Mouse (Mus musculus) hindbrain, embryonic 15.5 days (tissue): Measurements from ENCODE around the gene Hs3st2. TPM values are rescaled to one million over a fixed set of nuclear protein-coding genes. Genes with fewer than 3 reads are reported as not detected.

ENCODE experiments used
- ATAC-seq: fragments of 200-750 bp; cut with Nextera tagmentation; 2 replicates; pipeline ENCODE4 v1.8.0; 2017; ENCODE audit warnings: low read depth, moderate number of reproducible peaks, moderate TSS enrichment; ENCODE audit not compliant: low FRiP score
- H3K27ac ChIP-seq: fragments of 300-500 bp; sonication (generic); replicated peaks from 2 replicates; pipeline ENCODE4 v1.5.1; 2015; ENCODE audit warnings: mild to moderate bottlenecking, inconsistent platforms
- H3K27me3 ChIP-seq: fragments of 300-500 bp; sonication (generic); 2 replicates; pipeline ENCODE4 v1.6.1; 2015; ENCODE audit warnings: control low read depth, inconsistent platforms
- H3K36me3 ChIP-seq: fragments of 300-500 bp; sonication (generic); 2 replicates; pipeline ENCODE4 v1.6.1; 2015; ENCODE audit warnings: control low read depth, inconsistent platforms
- H3K4me1 ChIP-seq: fragments of 300-500 bp; sonication (generic); replicated peaks from 2 replicates; pipeline ENCODE4 v1.6.1; 2015; ENCODE audit warnings: control low read depth, inconsistent platforms
- H3K4me2 ChIP-seq: fragments of 300-500 bp; sonication (generic); 2 replicates; pipeline ENCODE4 v1.6.1; 2015; ENCODE audit warnings: moderate library complexity, mild to moderate bottlenecking, inconsistent platforms
- H3K4me3 ChIP-seq: fragments of 300-500 bp; sonication (generic); 2 replicates; pipeline ENCODE4 v1.5.1; 2015; ENCODE audit warnings: mild to moderate bottlenecking, inconsistent platforms
- H3K9ac ChIP-seq: fragments of 300-500 bp; sonication (generic); 2 replicates; pipeline ENCODE4 v1.6.1; 2015; ENCODE audit warnings: inconsistent platforms
- H3K9me3 ChIP-seq: fragments of 300-500 bp; sonication (generic); 2 replicates; pipeline ENCODE4 v1.6.1; 2016; ENCODE audit warnings: control low read depth, inconsistent platforms
- WGBS: fragments of 180-500 bp; shearing (Covaris S2); methylation state at CpG from one replicate; pipeline ENCODE4 v1.1.7; 2015; 5-methylcytosine and 5-hydroxymethylcytosine counted together
- polyA plus RNA-seq: library from polyadenylated mRNA; unstranded; fragments of >200 nt; fragmentation: Nextera tagmentation; extraction: Ambion mirVana; gene quantifications from 2 replicates; pipeline ENCODE4 v1.2.1, GENCODE M21; 2015

Gene Hs3st2
- polyA plus RNA-seq, 1 experiment from 2014 or later: 18.7 TPM

GRCm38 (mm10) chr7:121465111-121465510 lies 73.5 kb downstream of the Hs3st2 start:
- no peak for ATAC-seq
- WGBS: 90% methylated on average over 1 of the region's 1 CpGs

GRCm38 (mm10) chr7:121466331-121466730 lies 74.7 kb downstream of the Hs3st2 start:
- Histone ChIP-seq H3K36me3 (no peaks in the 10 kb centered on the region), H3K4me1 (0 out of 2 replicates have a peak, but pooled peaks cover 4% of the 10 kb centered on the region), H3K4me3 (no peak overlapping the region), H3K9me3 (no peaks in the 10 kb centered on the region), H3K27me3 (no peaks in the 10 kb centered on the region), H3K27ac (no peak overlapping the region), H3K4me2 (no peak overlapping the region), H3K9ac (no peak overlapping the region)
- ATAC-seq: no peak
- WGBS: 62% methylated on average over 5 of the region's 5 CpGs

More at GRCm38 (mm10) chr7:121465111-121465510, 73.5 kb downstream of the Hs3st2 start:
- H3K9me3 ChIP-seq: no peaks in the 10 kb centered on the region
- no peak overlapping the region for H3K27ac ChIP-seq
- no peak overlapping the region for H3K4me2 ChIP-seq
- H3K9ac ChIP-seq: no peak overlapping the region
- H3K4me1 ChIP-seq: 0 out of 2 replicates have a peak, but pooled peaks cover 4% of the 10 kb centered on the region
- no peaks in the 10 kb centered on the region for H3K36me3 ChIP-seq
- no peak overlapping the region for H3K4me3 ChIP-seq
- no peaks in the 10 kb centered on the region for H3K27me3 ChIP-seq

GRCm38 (mm10) chr7:121469435-121469834 lies 77.8 kb downstream of the Hs3st2 start:
- no peak overlapping the region for H3K4me3 ChIP-seq
- 0 out of 2 replicates have a peak, but pooled peaks cover 4% of the 10 kb centered on the region for H3K4me1 ChIP-seq
- H3K9me3 ChIP-seq: no peaks in the 10 kb centered on the region
- H3K27me3 ChIP-seq: no peaks in the 10 kb centered on the region
- no peak overlapping the region for H3K27ac ChIP-seq
- H3K36me3 ChIP-seq: no peaks in the 10 kb centered on the region
- no peak overlapping the region for H3K4me2 ChIP-seq
- ATAC-seq: no peak
- no peak overlapping the region for H3K9ac ChIP-seq
- WGBS: 76% methylated on average over 3 of the region's 3 CpGs

- Histone ChIP-seq H3K27ac (no peak overlapping the region), H3K27me3 (0 out of 2 replicates have a peak, but pooled peaks cover 2% of the 10 kb centered on the region), H3K4me1 (no peaks in the 10 kb centered on the region), H3K4me3 (no peak overlapping the region), H3K9ac (no peak overlapping the region), H3K36me3 (no peaks in the 10 kb centered on the region), H3K9me3 (no peaks in the 10 kb centered on the region), H3K4me2 (no peak overlapping the region)
- WGBS: 43% methylated on average over 8 of the region's 8 CpGs
- ATAC-seq: 0 out of 2 replicates have a peak, but pooled peaks have one; percentile 34
These were observed 86.6 kb downstream of the Hs3st2 start for GRCm38 (mm10) chr7:121478302-121478701.

- 0 out of 2 replicates have a peak, but pooled peaks cover 2% of the 10 kb centered on the region for H3K27me3 ChIP-seq
- 90% methylated on average over 4 of the region's 4 CpGs for WGBS
- no peaks in the 10 kb centered on the region for H3K9me3 ChIP-seq
- H3K27ac ChIP-seq: no peak overlapping the region
- H3K4me1 ChIP-seq: no peaks in the 10 kb centered on the region
- H3K36me3 ChIP-seq: no peaks in the 10 kb centered on the region
- H3K9ac ChIP-seq: no peak overlapping the region
- H3K4me2 ChIP-seq: no peak overlapping the region
- no peak for ATAC-seq
- H3K4me3 ChIP-seq: no peak overlapping the region
These were observed 88.4 kb downstream of the Hs3st2 start for GRCm38 (mm10) chr7:121480106-121480505.

GRCm38 (mm10) chr7:121484590-121484989 lies 92.9 kb downstream of the Hs3st2 start:
- Histone ChIP-seq H3K27ac (no peak overlapping the region), H3K27me3 (no peaks in the 10 kb centered on the region), H3K4me2 (no peak overlapping the region), H3K9ac (no peak overlapping the region), H3K9me3 (no peaks in the 10 kb centered on the region), H3K4me3 (no peak overlapping the region), H3K4me1 (no peaks in the 10 kb centered on the region), H3K36me3 (no peaks in the 10 kb centered on the region)
- no peak for ATAC-seq
- WGBS: 73% methylated on average over 4 of the region's 4 CpGs

GRCm38 (mm10) chr7:121485266-121485665 lies 93.6 kb downstream of the Hs3st2 start:
- H3K4me2 ChIP-seq: no peak overlapping the region
- H3K36me3 ChIP-seq: no peaks in the 10 kb centered on the region
- 61% methylated on average over 2 of the region's 2 CpGs for WGBS
- H3K4me3 ChIP-seq: no peak overlapping the region
- ATAC-seq: no peak
- H3K9me3 ChIP-seq: no peaks in the 10 kb centered on the region
- no peaks in the 10 kb centered on the region for H3K4me1 ChIP-seq
- H3K27ac ChIP-seq: no peak overlapping the region
- no peak overlapping the region for H3K9ac ChIP-seq
- H3K27me3 ChIP-seq: no peaks in the 10 kb centered on the region

GRCm38 (mm10) chr7:121487291-121487690 lies 95.6 kb downstream of the Hs3st2 start:
- Histone ChIP-seq H3K4me2 (no peak overlapping the region), H3K4me3 (no peak overlapping the region), H3K9ac (no peak overlapping the region), H3K9me3 (no peaks in the 10 kb centered on the region), H3K27ac (no peak overlapping the region), H3K27me3 (no peaks in the 10 kb centered on the region), H3K4me1 (no peaks in the 10 kb centered on the region), H3K36me3 (no peaks in the 10 kb centered on the region)
- no peak for ATAC-seq
- 63% methylated on average over 6 of the region's 6 CpGs for WGBS

GRCm38 (mm10) chr7:121489401-121489800 lies 97.7 kb downstream of the Hs3st2 start:
- H3K9me3 ChIP-seq: no peaks in the 10 kb centered on the region
- H3K36me3 ChIP-seq: no peaks in the 10 kb centered on the region
- ATAC-seq: no peak
- no peak overlapping the region for H3K4me2 ChIP-seq
- no peaks in the 10 kb centered on the region for H3K4me1 ChIP-seq
- H3K27me3 ChIP-seq: no peaks in the 10 kb centered on the region
- H3K4me3 ChIP-seq: no peak overlapping the region
- H3K9ac ChIP-seq: no peak overlapping the region
- WGBS: 86% methylated on average over 9 of the region's 9 CpGs
- no peak overlapping the region for H3K27ac ChIP-seq

- no peaks in the 10 kb centered on the region for H3K9me3 ChIP-seq
- H3K27me3 ChIP-seq: no peaks in the 10 kb centered on the region
- 51% methylated on average over 3 of the region's 3 CpGs for WGBS
- H3K4me2 ChIP-seq: no peak overlapping the region
- no peak overlapping the region for H3K9ac ChIP-seq
- H3K4me1 ChIP-seq: no peaks in the 10 kb centered on the region
- ATAC-seq: no peak
- no peak overlapping the region for H3K4me3 ChIP-seq
- no peaks in the 10 kb centered on the region for H3K36me3 ChIP-seq
- no peak overlapping the region for H3K27ac ChIP-seq
These were observed 99.9 kb downstream of the Hs3st2 start for GRCm38 (mm10) chr7:121491455-121492005.

- ATAC-seq: no peak
- Histone ChIP-seq H3K27me3 (no peaks in the 10 kb centered on the region), H3K4me2 (no peak overlapping the region), H3K4me3 (no peak overlapping the region), H3K4me1 (no peaks in the 10 kb centered on the region), H3K9me3 (no peaks in the 10 kb centered on the region), H3K27ac (no peak overlapping the region), H3K9ac (no peak overlapping the region), H3K36me3 (no peaks in the 10 kb centered on the region)
- WGBS: 91% methylated on average over 17 of the region's 17 CpGs
These were observed 108.9 kb downstream of the Hs3st2 start for GRCm38 (mm10) chr7:121500516-121500915.

- ATAC-seq: no peak
- WGBS: 83% methylated on average over 10 of the region's 10 CpGs
These were observed 110.0 kb downstream of the Hs3st2 start for GRCm38 (mm10) chr7:121501666-121502065.

GRCm38 (mm10) chr7:121516727-121517126 lies 125.1 kb downstream of the Hs3st2 start:
- Histone ChIP-seq H3K4me2 (no peak overlapping the region), H3K27ac (no peak overlapping the region), H3K4me1 (no peaks in the 10 kb centered on the region), H3K9ac (no peak overlapping the region), H3K27me3 (no peaks in the 10 kb centered on the region), H3K9me3 (no peaks in the 10 kb centered on the region), H3K36me3 (no peaks in the 10 kb centered on the region), H3K4me3 (no peak overlapping the region)
- WGBS: 65% methylated on average over 3 of the region's 3 CpGs
- ATAC-seq: no peak

More at GRCm38 (mm10) chr7:121501666-121502065, 110.0 kb downstream of the Hs3st2 start:
- Histone ChIP-seq H3K27me3 (no peaks in the 10 kb centered on the region), H3K4me3 (no peak overlapping the region), H3K4me1 (no peaks in the 10 kb centered on the region), H3K4me2 (no peak overlapping the region), H3K36me3 (no peaks in the 10 kb centered on the region), H3K27ac (no peak overlapping the region), H3K9ac (no peak overlapping the region), H3K9me3 (no peaks in the 10 kb centered on the region)
